Mouse (Mus musculus) cerebellum, adult 2 months (tissue): Measurements from ENCODE around the gene Zfhx2.

ENCODE experiments used
- CTCF ChIP-seq: fragments of 200-500 bp; IDR thresholded peaks from 2 replicates; pipeline ENCODE4 v1.5.1; 2011; ENCODE audit warnings: low read depth, mild to moderate bottlenecking, control low read depth, low read length, moderate library complexity, borderline replicate concordance; ENCODE audit not compliant: insufficient read depth
- POLR2A ChIP-seq: fragments of 200-500 bp; IDR thresholded peaks from 2 replicates; pipeline ENCODE4 v1.6.1; 2011; ENCODE audit warnings: low read length, control low read depth, borderline replicate concordance; ENCODE audit not compliant: insufficient read depth

DNA sequence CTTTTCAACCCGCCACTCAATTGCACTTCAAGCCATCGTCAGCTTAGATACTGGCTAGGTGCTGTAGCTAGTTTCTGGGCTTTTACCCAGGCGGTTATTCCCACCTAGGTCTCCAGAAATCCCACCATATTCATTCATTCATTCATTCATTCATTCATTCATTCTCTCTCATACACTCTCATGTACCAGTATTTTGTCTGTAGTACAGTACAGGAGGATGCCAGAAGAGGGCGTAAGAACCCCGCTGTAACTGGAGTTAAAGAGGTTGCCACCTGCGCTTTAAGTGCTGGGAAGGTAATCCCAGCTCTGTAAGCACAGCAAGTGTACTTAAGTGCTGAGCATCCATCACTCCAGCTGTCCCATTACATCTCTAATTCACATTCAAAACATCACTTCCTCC is 1.8 kb upstream of the Zfhx2 start:
- TF ChIP-seq CTCF (no peak), POLR2A (no peak)
